Mouse (Mus musculus): ENCODE measurements at regions not wholly inside any gene's neighbourhood (a gene's known extent, or its start where the extent isn't known, plus 50 kb on each side); places are given as distances from the start of the nearest gene placed in this dataset.

GRCm38 (mm10) chr2:146565693-146566092, 53.5 kb upstream of the Ralgapa2 start:
- DNase-seq, result no peak

- DNase-seq, result no peak
Observed at GRCm38 (mm10) chr2:146568171-146568842, 56.2 kb upstream of the Ralgapa2 start.

- DNase-seq, result no peak
Observed at GRCm38 (mm10) chr2:146571036-146571435, 58.9 kb upstream of the Ralgapa2 start.

GRCm38 (mm10) chr2:146571857-146572256, 59.7 kb upstream of the Ralgapa2 start:
- no peak for DNase-seq

- DNase-seq, result no peak
Observed at GRCm38 (mm10) chr2:146575610-146576297, 63.6 kb upstream of the Ralgapa2 start.

GRCm38 (mm10) chr2:146576298-146576905, 64.3 kb upstream of the Ralgapa2 start:
- no peak for DNase-seq

- no peak for DNase-seq
Observed at GRCm38 (mm10) chr2:146577096-146577495, 65.0 kb upstream of the Ralgapa2 start.

GRCm38 (mm10) chr2:146581220-146581619, 69.1 kb upstream of the Ralgapa2 start:
- no peak for DNase-seq

- no peak for DNase-seq
Observed at GRCm38 (mm10) chr2:146583807-146584388, 71.8 kb upstream of the Ralgapa2 start.

- no peak for DNase-seq
Observed at GRCm38 (mm10) chr2:146586381-146586780, 74.2 kb upstream of the Ralgapa2 start.

GRCm38 (mm10) chr2:146586981-146587380, 74.8 kb upstream of the Ralgapa2 start:
- DNase-seq, result no peak

DNA sequence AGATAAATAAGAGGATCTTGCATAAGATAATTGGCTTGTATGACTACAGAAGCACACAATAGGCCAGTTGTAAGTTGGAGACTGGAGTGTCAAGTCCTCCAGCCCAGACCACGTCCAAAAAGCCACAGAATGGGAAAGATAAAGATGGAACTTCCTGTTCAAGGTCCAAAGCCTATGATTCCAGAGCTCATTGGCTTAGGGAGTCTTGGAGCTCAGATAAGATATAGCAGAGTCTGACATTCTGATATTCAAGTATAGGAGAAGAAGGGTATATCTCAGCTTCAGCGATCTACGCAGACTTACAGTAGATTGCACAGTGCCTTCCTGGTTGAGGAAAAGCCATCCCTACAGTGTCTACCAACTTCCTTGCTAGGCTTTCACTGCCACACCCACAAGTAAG, 77.7 kb upstream of the Ralgapa2 start:
- no peak for DNase-seq

DNA sequence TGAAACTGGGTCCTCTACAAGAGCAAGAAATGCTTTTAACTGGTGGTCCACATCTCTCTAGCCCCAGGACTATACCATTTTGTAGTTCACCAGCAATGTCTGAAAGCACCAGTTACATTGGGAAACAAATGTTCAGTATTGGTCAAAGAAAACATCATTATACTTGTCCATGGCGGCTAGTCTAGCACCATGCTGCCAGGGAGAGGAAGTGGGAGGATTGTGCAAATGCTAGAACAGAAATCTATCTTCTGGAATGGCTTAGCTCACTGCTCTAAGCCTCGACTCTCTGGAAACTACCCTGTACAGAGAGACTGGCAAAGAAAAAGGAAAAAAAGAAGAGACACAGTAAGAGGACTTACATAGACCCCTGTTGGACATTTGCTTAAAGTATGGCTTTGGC, 81.1 kb upstream of the Ralgapa2 start:
- DNase-seq, result no peak

DNA sequence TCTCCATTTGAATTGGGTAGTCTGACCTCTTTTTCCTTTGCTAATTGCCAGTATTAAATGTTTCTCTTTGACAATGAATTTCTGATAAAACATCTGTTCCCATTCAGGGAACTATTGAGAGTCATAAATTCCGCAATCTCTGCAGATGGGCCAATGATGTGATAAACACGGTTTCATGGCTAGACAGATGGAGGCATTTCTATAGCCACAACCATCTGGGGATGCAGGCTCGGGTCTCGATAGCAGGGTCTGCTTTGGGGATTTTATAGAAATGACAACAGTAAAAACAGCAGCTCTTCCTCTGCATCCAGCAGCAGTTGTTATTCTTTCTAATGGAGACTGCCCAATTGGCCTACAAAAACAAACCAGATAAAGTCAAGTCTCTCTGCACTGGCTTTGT, 82.1 kb upstream of the Ralgapa2 start:
- no peak for DNase-seq

DNA sequence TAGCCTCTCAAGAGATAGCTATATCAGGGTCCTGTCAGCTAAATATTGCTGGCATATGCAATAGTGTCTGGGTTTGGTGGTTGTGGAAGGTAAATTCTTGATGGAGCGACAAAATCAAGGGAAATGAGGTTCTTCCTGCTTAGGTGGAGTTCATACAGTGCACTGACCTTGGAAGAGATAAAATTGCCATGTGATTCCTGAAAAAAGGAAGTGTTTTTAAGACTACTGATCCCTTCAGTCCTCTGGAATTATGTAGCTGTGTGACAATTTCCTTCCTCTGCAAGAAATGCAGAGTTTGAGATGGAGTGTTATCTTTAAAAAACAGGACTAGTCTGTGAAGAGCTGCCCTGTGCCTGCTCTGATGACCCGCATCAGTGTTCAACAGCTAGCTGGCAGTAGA, 83.5 kb upstream of the Ralgapa2 start:
- DNase-seq, result no peak

DNA sequence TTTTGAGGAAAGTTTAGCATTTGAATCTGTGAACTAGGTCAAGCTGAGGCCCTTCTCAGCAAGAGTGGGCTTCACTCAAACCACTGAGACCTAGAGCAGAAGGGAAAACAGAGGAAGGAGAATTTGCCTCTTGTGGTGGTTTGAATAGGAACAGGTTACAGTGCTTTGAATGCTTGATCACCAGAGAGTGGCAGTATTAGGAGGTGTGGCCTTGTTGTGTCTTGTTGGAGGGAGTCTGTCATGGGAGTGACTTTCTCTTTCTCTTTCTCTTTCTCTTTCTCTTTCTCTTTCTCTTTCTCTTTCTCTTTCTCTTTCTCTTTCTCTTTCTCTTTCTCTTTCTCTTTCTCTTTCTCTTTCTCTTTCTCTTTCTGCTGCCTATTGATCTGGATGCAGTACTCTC, 94.0 kb upstream of the Ralgapa2 start:
- no peak for DNase-seq

- DNase-seq, result no peak
Observed at GRCm38 (mm10) chr2:146610896-146611295, 98.8 kb upstream of the Ralgapa2 start.

- DNase-seq, result peak; percentile 47
Observed at GRCm38 (mm10) chr2:146611886-146612521, 99.9 kb upstream of the Ralgapa2 start.

GRCm38 (mm10) chr2:146612522-146613288, 100.6 kb upstream of the Ralgapa2 start:
- peak; percentile 11 for DNase-seq

GRCm38 (mm10) chr2:146621167-146621566, 109.0 kb upstream of the Ralgapa2 start:
- no peak for DNase-seq

DNA sequence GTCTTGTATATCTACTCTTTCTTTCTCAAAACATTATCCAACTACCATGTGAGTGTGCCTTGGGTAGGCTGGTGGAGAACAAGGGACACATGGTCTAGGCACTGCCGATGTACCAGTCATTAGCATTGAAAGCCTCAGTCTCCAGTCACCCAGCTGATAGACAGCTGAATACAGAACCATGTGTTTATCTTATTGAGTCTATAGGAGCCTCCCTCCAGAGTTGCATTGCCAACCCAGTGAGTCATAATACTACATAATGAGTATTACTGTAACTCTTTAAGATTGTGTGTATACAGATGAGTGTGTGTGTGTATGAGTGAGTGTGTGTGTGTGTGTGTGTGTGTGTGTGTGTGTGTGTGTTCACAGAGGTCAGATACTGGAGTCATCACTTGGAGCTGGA, 110.9 kb upstream of the Ralgapa2 start:
- DNase-seq, result no peak

DNA sequence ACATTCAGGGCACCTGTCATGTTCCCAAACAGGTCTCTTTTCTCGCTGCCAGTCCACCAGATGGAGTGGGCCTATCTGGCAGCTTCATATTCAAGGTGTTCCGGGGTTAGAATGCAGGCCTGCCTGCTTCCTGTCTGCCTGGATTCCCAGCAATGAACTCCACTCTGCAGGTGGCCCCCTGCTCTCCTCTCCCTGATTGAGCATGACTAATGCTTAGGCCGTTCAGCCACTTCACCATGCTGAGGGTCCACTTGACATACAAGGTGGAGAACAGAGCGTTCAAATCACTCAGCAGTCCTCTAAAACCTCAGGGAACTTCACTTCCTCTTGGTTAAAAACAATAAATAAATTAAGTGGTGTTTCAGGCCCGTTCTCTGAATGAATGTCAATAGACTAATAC, 112.1 kb upstream of the Ralgapa2 start:
- no peak for DNase-seq
